Mouse (Mus musculus) bone marrow macrophage, adult 2 months (primary cell): ENCODE measurements around the gene Snx11. TPM values are rescaled to one million over a fixed set of nuclear protein-coding genes. Genes with fewer than 3 reads are reported as not detected.

Experiments used
- H3K27ac ChIP-seq: 2 replicates; pipeline ENCODE4 v1.5.1; 2012; ENCODE audit warnings: low read depth, low read length; ENCODE audit not compliant: insufficient read depth
- H3K4me1 ChIP-seq: 2 replicates; pipeline ENCODE4 v1.6.1; 2012; ENCODE audit warnings: low read length; ENCODE audit not compliant: control insufficient read depth, insufficient read depth
- H3K4me3 ChIP-seq: 2 replicates; pipeline ENCODE4 v1.5.1; 2012; ENCODE audit warnings: mild to moderate bottlenecking, low read length, moderate library complexity; ENCODE audit not compliant: insufficient read depth
- CTCF ChIP-seq: IDR thresholded peaks from 2 replicates; pipeline ENCODE4 v1.5.1; 2012; ENCODE audit warnings: low read depth, mild to moderate bottlenecking, low read length, moderate library complexity
- POLR2A ChIP-seq: IDR thresholded peaks from 2 replicates; pipeline ENCODE4 v1.6.1; 2012; ENCODE audit warnings: mild to moderate bottlenecking, low read depth, low read length, borderline replicate concordance
- polyA plus RNA-seq: library from polyadenylated mRNA; stranded (reverse); fragments of >200 nt; gene quantifications from 2 replicates; pipeline ENCODE4 v1.2.4, GENCODE M21; 2012; ENCODE audit not compliant: missing spikeins, insufficient read depth, insufficient read length

Snx11 gene
- polyA plus RNA-seq, 1 experiment = 37.0 TPM

- H3K27ac ChIP-seq = peak overlapping the region; percentile 88
- peak overlapping the region; percentile 89 for H3K4me3 ChIP-seq
- H3K4me1 ChIP-seq = peaks cover 25% of the 10 kb centered on the region
- no peak for TF ChIP-seq POLR2A
- no peak for TF ChIP-seq CTCF
These were observed 1.3 kb downstream of the Snx11 start for GRCm38 (mm10) chr11:96776068-96776467.

DNA sequence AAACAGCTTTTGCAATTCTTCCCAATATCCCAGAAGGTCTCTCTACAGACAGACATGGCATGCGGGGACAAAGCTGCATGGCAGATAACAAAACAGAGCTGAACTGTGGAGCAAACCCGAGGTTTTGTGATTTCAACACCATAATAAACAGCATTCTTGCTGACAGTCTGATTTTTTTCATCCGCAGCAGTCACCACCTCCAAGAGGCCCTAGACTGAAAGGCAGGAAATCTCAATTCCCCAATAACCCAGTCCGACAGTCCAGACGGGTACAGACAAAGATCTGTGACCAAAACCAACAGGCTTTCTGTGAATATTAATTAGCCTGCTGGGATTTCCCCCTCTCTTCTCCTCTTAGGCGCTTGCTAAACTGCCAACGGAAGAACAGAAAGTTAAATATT is 1.7 kb downstream of the Snx11 start:
- no peak overlapping the region for H3K4me3 ChIP-seq
- peaks cover 25% of the 10 kb centered on the region for H3K4me1 ChIP-seq
- peak overlapping the region; percentile 88 for H3K27ac ChIP-seq
- TF ChIP-seq CTCF (no peak), POLR2A (no peak)

DNA sequence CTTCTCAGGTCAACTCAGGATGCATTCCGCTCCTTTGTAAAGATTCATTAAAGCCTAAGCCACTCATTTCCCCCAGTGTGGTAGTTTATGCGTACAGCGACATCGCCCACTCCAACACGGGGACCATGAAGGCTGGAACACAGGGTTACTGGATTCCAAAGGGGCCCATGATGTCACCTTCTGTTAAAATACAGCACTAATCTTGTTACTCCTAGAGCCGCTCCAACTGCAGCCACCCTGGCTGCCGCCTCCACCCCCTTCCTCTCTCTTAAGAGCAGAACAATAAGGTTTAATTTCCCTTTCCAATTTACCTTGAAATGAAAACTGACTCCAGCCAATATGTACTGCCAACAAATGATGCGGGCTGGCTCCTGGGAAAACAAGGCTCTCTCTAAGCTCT is 2.3 kb downstream of the Snx11 start:
- TF ChIP-seq CTCF (no peak), POLR2A (no peak)
- H3K4me3 ChIP-seq = no peak overlapping the region
- H3K4me1 ChIP-seq = peaks cover 25% of the 10 kb centered on the region
- peak overlapping the region; percentile 88 for H3K27ac ChIP-seq

DNA sequence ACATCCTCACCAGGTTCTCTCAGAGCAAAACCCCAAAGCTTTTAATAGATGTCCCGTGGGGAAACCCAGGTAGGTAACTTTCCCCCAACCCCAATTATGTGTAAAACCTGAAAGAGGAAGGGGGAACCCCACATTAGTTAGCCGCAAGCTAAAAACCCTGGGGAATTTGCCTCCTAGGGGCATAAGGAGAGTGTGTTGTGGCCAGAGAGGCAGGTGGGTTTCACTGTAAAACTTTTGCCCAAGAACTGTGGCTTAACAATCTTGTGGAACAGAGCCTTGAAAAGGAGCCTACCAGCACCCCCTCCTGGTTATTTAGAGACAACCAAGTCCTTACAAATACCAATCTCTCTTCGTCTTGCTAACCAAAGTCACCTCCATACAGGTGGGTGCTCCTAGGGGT is 2.8 kb downstream of the Snx11 start:
- H3K4me3 ChIP-seq = no peak overlapping the region
- H3K4me1 ChIP-seq = peaks cover 25% of the 10 kb centered on the region
- H3K27ac ChIP-seq = peak overlapping the region; percentile 88
- TF ChIP-seq POLR2A (no peak), CTCF (no peak)

DNA sequence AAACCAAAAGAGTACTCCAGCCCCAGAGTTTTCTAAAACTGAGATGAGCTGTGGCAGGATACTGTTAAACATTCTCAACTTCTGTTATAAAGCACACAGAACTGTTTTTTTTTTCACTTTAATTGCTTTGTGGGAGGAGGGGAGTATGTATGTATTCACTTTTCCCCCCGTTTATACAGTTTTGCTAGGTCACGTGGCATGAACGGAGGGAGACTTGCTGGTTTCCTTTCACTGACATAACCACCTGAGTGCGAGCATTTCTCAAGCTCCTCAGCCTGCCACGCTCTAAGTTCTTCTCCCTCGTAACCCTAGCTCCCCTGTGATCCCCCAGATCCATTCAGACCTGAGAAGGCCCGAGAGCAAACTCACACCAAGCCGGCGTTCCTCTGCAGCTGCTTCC is 4.9 kb downstream of the Snx11 start:
- no peak for TF ChIP-seq CTCF
- TF ChIP-seq POLR2A = no peak
- H3K4me1 ChIP-seq = peaks cover 28% of the 10 kb centered on the region

GRCm38 (mm10) chr11:96771274-96771975 is 5.9 kb downstream of the Snx11 start:
- H3K4me1 ChIP-seq = peaks cover 38% of the 10 kb centered on the region

More for the DNA sequence above, 4.9 kb downstream of the Snx11 start:
- no peak overlapping the region for H3K27ac ChIP-seq
- H3K4me3 ChIP-seq = no peak overlapping the region

DNA sequence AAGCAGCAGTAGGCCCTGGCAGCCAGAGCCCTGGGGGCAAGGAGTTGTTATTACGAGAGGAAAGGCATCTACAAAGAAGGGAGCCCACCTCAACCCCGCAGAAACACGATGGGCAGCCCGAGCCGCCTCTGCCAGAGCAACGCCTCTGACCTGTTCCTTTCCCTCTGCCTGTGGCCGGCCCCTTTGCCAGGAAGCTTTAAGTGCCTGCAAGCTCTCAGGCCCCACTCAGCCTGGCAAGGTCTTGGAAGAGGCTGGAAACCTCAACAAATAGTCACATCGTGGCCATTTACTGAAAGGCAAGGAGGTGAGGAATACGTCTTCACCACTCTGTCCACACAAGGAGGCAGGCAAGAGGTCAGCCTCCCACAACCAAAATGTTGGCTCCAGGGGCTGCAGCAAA is 9.1 kb downstream of the Snx11 start:
- Histone ChIP-seq H3K4me1 (peaks cover 40% of the 10 kb centered on the region), H3K27ac (no peak overlapping the region), H3K4me3 (no peak overlapping the region)
- TF ChIP-seq CTCF (no peak), POLR2A (no peak)

More at GRCm38 (mm10) chr11:96771274-96771975, 5.9 kb downstream of the Snx11 start:
- H3K27ac ChIP-seq = no peak overlapping the region
- H3K4me3 ChIP-seq = no peak overlapping the region
- TF ChIP-seq CTCF (no peak), POLR2A (no peak)

DNA sequence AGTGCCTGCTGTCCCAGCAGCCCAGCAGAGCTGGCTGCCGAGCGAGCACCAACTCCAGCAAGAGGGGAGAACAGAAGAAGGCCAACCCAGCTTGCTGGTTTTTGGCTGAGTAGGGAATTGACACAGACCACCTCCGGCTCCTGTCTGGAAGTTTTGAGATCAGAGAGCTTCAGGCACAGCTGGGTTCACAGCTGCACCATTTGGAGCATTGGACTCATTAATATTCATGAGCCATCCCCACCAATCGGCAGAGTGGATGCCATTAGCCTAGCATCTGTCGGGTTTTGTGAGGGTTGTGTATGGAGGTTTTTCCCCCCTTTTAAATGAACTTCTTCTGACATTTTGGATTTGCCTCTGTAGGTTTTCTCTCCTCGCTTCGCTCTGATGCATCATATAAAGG is 10.3 kb downstream of the Snx11 start:
- TF ChIP-seq CTCF (no peak), POLR2A (no peak)
- Histone ChIP-seq H3K27ac (peak overlapping the region; percentile 91), H3K4me3 (no peak overlapping the region), H3K4me1 (peaks cover 37% of the 10 kb centered on the region)

DNA sequence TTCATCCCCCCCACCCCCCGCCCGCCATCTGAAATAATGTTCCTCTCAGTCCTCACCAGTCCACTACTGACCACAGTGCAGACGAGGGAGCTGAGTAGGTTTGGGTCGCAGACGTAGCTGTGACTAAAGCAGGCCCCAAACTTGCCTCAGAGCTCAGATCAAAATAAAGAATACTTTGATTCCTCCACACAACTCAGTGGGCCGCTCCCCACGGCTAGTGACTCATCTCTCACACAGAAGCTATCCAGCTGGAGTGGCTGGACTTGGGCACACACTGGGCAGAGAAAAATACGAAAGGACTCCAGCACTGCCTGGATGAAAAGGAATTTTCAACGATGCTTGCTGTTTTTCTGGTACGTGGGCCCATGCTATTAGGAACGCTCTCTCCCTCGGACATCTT is 10.8 kb downstream of the Snx11 start:
- H3K4me3 ChIP-seq = no peak overlapping the region
- no peak for TF ChIP-seq CTCF
- TF ChIP-seq POLR2A = no peak
- peaks cover 37% of the 10 kb centered on the region for H3K4me1 ChIP-seq
- peak overlapping the region; percentile 91 for H3K27ac ChIP-seq

- no peak for TF ChIP-seq POLR2A
- TF ChIP-seq CTCF = no peak
- peak overlapping the region; percentile 97 for H3K27ac ChIP-seq
- 0 out of 2 replicates have a peak overlapping the region, but pooled peaks have one; percentile 1 for H3K4me3 ChIP-seq
- H3K4me1 ChIP-seq = peaks cover 37% of the 10 kb centered on the region
These were observed 11.7 kb downstream of the Snx11 start for GRCm38 (mm10) chr11:96765645-96766044.
